Mouse (Mus musculus): Measurements from ENCODE around the gene Sema3a. TPM values are rescaled to one million over a fixed set of nuclear protein-coding genes. Genes with fewer than 3 reads are reported as not detected.

Gene Sema3a
- polyA plus RNA-seq, 1 experiment from 2014 or later, result 8.0 TPM

- Histone ChIP-seq H3K27me3 (ENCODE audit: control insufficient read depth, insufficient read depth, low read length) (no peaks in the 10 kb centered on the region), H3K4me1 (ENCODE audit: control insufficient read depth, insufficient read depth, low read length) (no peaks in the 10 kb centered on the region), H3K4me2 (ENCODE audit: low read depth, low read length) (no peak overlapping the region), H3K27ac (ENCODE audit: low read length) (no peak overlapping the region), H3K9ac (ENCODE audit: low read length) (no peak overlapping the region), H3K9me3 (replicated peaks; ENCODE audit: control insufficient read depth, low read length) (no peaks in the 10 kb centered on the region), H3K36me3 (ENCODE audit: control insufficient read depth, insufficient read depth) (no peaks in the 10 kb centered on the region), H3K4me3 (ENCODE audit: low read length) (no peak overlapping the region)
- ATAC-seq (replicated peaks; ENCODE audit: extremely low read depth, insufficient read depth, low FRiP score), result no peak
- WGBS, result 78% methylated on average over 5 of the region's 5 CpGs
Observed at GRCm38 (mm10) chr5:13149909-13150308, 24.7 kb downstream of the Sema3a start.

GRCm38 (mm10) chr5:13151002-13151401 lies 25.8 kb downstream of the Sema3a start:
- H3K4me3 ChIP-seq (ENCODE audit: low read length), result no peak overlapping the region
- H3K27me3 ChIP-seq (ENCODE audit: control insufficient read depth, insufficient read depth, low read length), result no peaks in the 10 kb centered on the region
- 70% methylated on average over 2 of the region's 2 CpGs for WGBS
- H3K9me3 ChIP-seq (replicated peaks; ENCODE audit: control insufficient read depth, low read length), result no peaks in the 10 kb centered on the region
- no peaks in the 10 kb centered on the region for H3K4me1 ChIP-seq (ENCODE audit: control insufficient read depth, insufficient read depth, low read length)
- H3K9ac ChIP-seq (ENCODE audit: low read length), result no peak overlapping the region
- H3K36me3 ChIP-seq (ENCODE audit: control insufficient read depth, insufficient read depth), result no peaks in the 10 kb centered on the region
- no peak overlapping the region for H3K4me2 ChIP-seq (ENCODE audit: low read depth, low read length)
- ATAC-seq (replicated peaks; ENCODE audit: extremely low read depth, insufficient read depth, low FRiP score), result no peak
- no peak overlapping the region for H3K27ac ChIP-seq (ENCODE audit: low read length)

GRCm38 (mm10) chr5:13157761-13158612 lies 32.8 kb downstream of the Sema3a start:
- no peaks in the 10 kb centered on the region for H3K4me1 ChIP-seq (ENCODE audit: control insufficient read depth, insufficient read depth, low read length)
- no peak for ATAC-seq (replicated peaks; ENCODE audit: extremely low read depth, insufficient read depth, low FRiP score)
- 69% methylated on average over 5 of the region's 5 CpGs for WGBS

GRCm38 (mm10) chr5:13182186-13182585 lies 57.0 kb downstream of the Sema3a start:
- Histone ChIP-seq H3K4me3 (ENCODE audit: low read length) (no peak overlapping the region), H3K27me3 (ENCODE audit: control insufficient read depth, insufficient read depth, low read length) (no peaks in the 10 kb centered on the region), H3K36me3 (ENCODE audit: control insufficient read depth, insufficient read depth) (no peaks in the 10 kb centered on the region), H3K27ac (ENCODE audit: low read length) (no peak overlapping the region), H3K9me3 (replicated peaks; ENCODE audit: control insufficient read depth, low read length) (no peaks in the 10 kb centered on the region), H3K4me2 (ENCODE audit: low read depth, low read length) (no peak overlapping the region), H3K9ac (ENCODE audit: low read length) (no peak overlapping the region), H3K4me1 (ENCODE audit: control insufficient read depth, insufficient read depth, low read length) (no peaks in the 10 kb centered on the region)
- ATAC-seq (replicated peaks; ENCODE audit: extremely low read depth, insufficient read depth, low FRiP score), result no peak
- WGBS, result 76% methylated on average over 2 of the region's 2 CpGs

More at GRCm38 (mm10) chr5:13157761-13158612, 32.8 kb downstream of the Sema3a start:
- Histone ChIP-seq H3K36me3 (ENCODE audit: control insufficient read depth, insufficient read depth) (no peaks in the 10 kb centered on the region), H3K9me3 (replicated peaks; ENCODE audit: control insufficient read depth, low read length) (no peaks in the 10 kb centered on the region), H3K27me3 (ENCODE audit: control insufficient read depth, insufficient read depth, low read length) (no peaks in the 10 kb centered on the region), H3K4me2 (ENCODE audit: low read depth, low read length) (no peak overlapping the region), H3K4me3 (ENCODE audit: low read length) (no peak overlapping the region), H3K27ac (ENCODE audit: low read length) (no peak overlapping the region), H3K9ac (ENCODE audit: low read length) (no peak overlapping the region)

GRCm38 (mm10) chr5:13197886-13198285 lies 72.7 kb downstream of the Sema3a start:
- Histone ChIP-seq H3K4me2 (ENCODE audit: low read depth, low read length) (no peak overlapping the region), H3K9ac (ENCODE audit: low read length) (no peak overlapping the region), H3K9me3 (replicated peaks; ENCODE audit: control insufficient read depth, low read length) (no peaks in the 10 kb centered on the region), H3K36me3 (ENCODE audit: control insufficient read depth, insufficient read depth) (no peaks in the 10 kb centered on the region), H3K4me3 (ENCODE audit: low read length) (no peak overlapping the region), H3K27ac (ENCODE audit: low read length) (no peak overlapping the region), H3K27me3 (ENCODE audit: control insufficient read depth, insufficient read depth, low read length) (no peaks in the 10 kb centered on the region), H3K4me1 (ENCODE audit: control insufficient read depth, insufficient read depth, low read length) (no peaks in the 10 kb centered on the region)
- ATAC-seq (replicated peaks; ENCODE audit: extremely low read depth, insufficient read depth, low FRiP score), result no peak
- 45% methylated on average over 3 of the region's 3 CpGs for whole genome bisulfite sequencing

GRCm38 (mm10) chr5:13199709-13200108 lies 74.5 kb downstream of the Sema3a start:
- no peak for ATAC-seq (replicated peaks; ENCODE audit: extremely low read depth, insufficient read depth, low FRiP score)
- H3K9ac ChIP-seq (ENCODE audit: low read length), result no peak overlapping the region
- no peaks in the 10 kb centered on the region for H3K9me3 ChIP-seq (replicated peaks; ENCODE audit: control insufficient read depth, low read length)
- WGBS, result 72% methylated on average over 6 of the region's 6 CpGs
- no peaks in the 10 kb centered on the region for H3K4me1 ChIP-seq (ENCODE audit: control insufficient read depth, insufficient read depth, low read length)
- H3K4me2 ChIP-seq (ENCODE audit: low read depth, low read length), result no peak overlapping the region
- H3K27ac ChIP-seq (ENCODE audit: low read length), result no peak overlapping the region
- no peaks in the 10 kb centered on the region for H3K36me3 ChIP-seq (ENCODE audit: control insufficient read depth, insufficient read depth)
- no peak overlapping the region for H3K4me3 ChIP-seq (ENCODE audit: low read length)
- no peaks in the 10 kb centered on the region for H3K27me3 ChIP-seq (ENCODE audit: control insufficient read depth, insufficient read depth, low read length)

- H3K4me2 ChIP-seq (ENCODE audit: low read depth, low read length), result no peak overlapping the region
- 48% methylated on average over 3 of the region's 3 CpGs for WGBS
- no peaks in the 10 kb centered on the region for H3K36me3 ChIP-seq (ENCODE audit: control insufficient read depth, insufficient read depth)
- ATAC-seq (replicated peaks; ENCODE audit: extremely low read depth, insufficient read depth, low FRiP score), result no peak
- no peaks in the 10 kb centered on the region for H3K9me3 ChIP-seq (replicated peaks; ENCODE audit: control insufficient read depth, low read length)
- H3K4me3 ChIP-seq (ENCODE audit: low read length), result no peak overlapping the region
- no peak overlapping the region for H3K27ac ChIP-seq (ENCODE audit: low read length)
- H3K4me1 ChIP-seq (ENCODE audit: control insufficient read depth, insufficient read depth, low read length), result no peaks in the 10 kb centered on the region
- no peaks in the 10 kb centered on the region for H3K27me3 ChIP-seq (ENCODE audit: control insufficient read depth, insufficient read depth, low read length)
- H3K9ac ChIP-seq (ENCODE audit: low read length), result no peak overlapping the region
Observed at GRCm38 (mm10) chr5:13255353-13255752, 130.1 kb downstream of the Sema3a start.

GRCm38 (mm10) chr5:13256321-13256720 lies 131.1 kb downstream of the Sema3a start:
- no peak for ATAC-seq (replicated peaks; ENCODE audit: extremely low read depth, insufficient read depth, low FRiP score)
- H3K4me3 ChIP-seq (ENCODE audit: low read length), result no peak overlapping the region
- H3K36me3 ChIP-seq (ENCODE audit: control insufficient read depth, insufficient read depth), result no peaks in the 10 kb centered on the region
- H3K9ac ChIP-seq (ENCODE audit: low read length), result no peak overlapping the region
- no peaks in the 10 kb centered on the region for H3K4me1 ChIP-seq (ENCODE audit: control insufficient read depth, insufficient read depth, low read length)
- H3K27me3 ChIP-seq (ENCODE audit: control insufficient read depth, insufficient read depth, low read length), result no peaks in the 10 kb centered on the region
- WGBS, result 64% methylated on average over 1 of the region's 1 CpGs
- no peak overlapping the region for H3K27ac ChIP-seq (ENCODE audit: low read length)
- no peak overlapping the region for H3K4me2 ChIP-seq (ENCODE audit: low read depth, low read length)
- no peaks in the 10 kb centered on the region for H3K9me3 ChIP-seq (replicated peaks; ENCODE audit: control insufficient read depth, low read length)

- H3K36me3 ChIP-seq (ENCODE audit: control insufficient read depth, insufficient read depth), result no peaks in the 10 kb centered on the region
- no peaks in the 10 kb centered on the region for H3K27me3 ChIP-seq (ENCODE audit: control insufficient read depth, insufficient read depth, low read length)
- 73% methylated on average over 2 of the region's 2 CpGs for WGBS
- H3K9ac ChIP-seq (ENCODE audit: low read length), result no peak overlapping the region
- no peak overlapping the region for H3K4me3 ChIP-seq (ENCODE audit: low read length)
- H3K4me1 ChIP-seq (ENCODE audit: control insufficient read depth, insufficient read depth, low read length), result no peaks in the 10 kb centered on the region
- H3K4me2 ChIP-seq (ENCODE audit: low read depth, low read length), result no peak overlapping the region
- H3K9me3 ChIP-seq (replicated peaks; ENCODE audit: control insufficient read depth, low read length), result no peaks in the 10 kb centered on the region
- no peak for ATAC-seq (replicated peaks; ENCODE audit: extremely low read depth, insufficient read depth, low FRiP score)
- H3K27ac ChIP-seq (ENCODE audit: low read length), result no peak overlapping the region
Observed at GRCm38 (mm10) chr5:13263087-13263486, 137.9 kb downstream of the Sema3a start.
